Mouse (Mus musculus): Measurements from ENCODE around the gene Btbd1.

Gene Btbd1

DNA sequence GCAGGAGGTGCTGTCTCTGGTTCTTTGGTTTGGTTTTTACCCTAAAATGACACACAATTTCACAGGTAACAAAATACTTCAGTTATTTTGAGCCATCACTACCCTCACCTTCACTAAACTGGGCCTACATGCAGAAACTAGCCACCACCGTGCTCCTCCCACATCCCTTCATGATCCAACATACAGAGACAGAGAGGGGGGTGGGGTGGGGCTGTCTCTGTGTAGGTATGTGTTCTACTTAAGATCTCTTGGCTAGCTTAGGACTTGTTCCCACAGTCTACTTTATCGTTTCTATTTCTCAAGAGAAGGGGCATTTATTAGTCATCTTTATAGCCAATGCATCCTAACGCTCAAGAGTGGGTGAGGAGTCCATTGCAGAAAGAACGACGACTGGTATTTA is 40.7 kb downstream of the Btbd1 start:
- peak; percentile 53 for DNase-seq (ENCODE audit: low read depth, low spot score)

DNA sequence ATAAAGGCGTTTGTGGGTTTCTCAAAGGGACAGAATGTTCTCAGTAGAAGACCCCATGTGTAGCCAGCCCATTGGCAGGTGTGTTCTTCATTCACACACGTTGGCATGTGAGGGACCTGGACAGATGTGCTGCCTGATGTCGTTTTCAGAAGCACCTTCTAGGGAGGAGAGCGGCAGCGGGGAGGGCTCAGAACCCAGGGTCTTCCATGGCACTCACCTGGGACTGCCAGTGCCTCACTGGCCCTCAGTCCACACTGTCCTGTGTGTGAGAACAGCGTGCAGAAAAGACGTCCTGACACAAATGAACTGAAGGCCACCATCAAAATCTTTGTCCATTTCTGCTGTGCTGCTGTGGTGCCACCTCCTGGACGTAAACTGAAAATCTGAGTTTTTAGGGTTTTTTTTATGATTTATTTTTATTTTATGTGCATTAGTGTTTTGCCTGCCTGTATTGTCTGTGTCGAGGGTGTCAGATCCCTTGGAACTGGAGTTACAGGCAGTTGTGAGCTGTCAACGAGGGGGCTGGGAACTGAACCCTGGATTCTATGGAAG is 51.5 kb downstream of the Btbd1 start:
- peak; percentile 54 for DNase-seq (ENCODE audit: low read depth, low spot score)

DNA sequence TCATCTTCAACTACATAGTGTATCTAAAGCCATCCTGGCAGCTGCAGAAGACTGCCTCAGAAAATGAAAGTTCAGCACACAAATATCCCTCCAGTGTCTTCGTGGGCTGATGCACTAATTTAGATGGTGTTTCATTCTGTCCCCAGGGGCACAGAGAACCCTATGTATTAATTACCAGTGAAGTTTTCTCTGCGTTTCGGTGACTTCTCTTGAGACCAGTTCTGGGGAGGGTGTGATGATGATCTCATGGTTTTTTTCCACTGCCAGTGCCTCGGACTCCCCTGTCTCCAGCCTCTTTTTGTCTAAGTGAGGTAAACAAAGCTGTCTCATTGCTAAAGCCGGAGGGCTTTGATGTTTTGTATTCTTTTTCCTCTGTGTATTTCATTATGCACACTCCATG is 53.9 kb downstream of the Btbd1 start:
- peak; percentile 59 for DNase-seq (ENCODE audit: low read depth, low spot score)

DNA sequence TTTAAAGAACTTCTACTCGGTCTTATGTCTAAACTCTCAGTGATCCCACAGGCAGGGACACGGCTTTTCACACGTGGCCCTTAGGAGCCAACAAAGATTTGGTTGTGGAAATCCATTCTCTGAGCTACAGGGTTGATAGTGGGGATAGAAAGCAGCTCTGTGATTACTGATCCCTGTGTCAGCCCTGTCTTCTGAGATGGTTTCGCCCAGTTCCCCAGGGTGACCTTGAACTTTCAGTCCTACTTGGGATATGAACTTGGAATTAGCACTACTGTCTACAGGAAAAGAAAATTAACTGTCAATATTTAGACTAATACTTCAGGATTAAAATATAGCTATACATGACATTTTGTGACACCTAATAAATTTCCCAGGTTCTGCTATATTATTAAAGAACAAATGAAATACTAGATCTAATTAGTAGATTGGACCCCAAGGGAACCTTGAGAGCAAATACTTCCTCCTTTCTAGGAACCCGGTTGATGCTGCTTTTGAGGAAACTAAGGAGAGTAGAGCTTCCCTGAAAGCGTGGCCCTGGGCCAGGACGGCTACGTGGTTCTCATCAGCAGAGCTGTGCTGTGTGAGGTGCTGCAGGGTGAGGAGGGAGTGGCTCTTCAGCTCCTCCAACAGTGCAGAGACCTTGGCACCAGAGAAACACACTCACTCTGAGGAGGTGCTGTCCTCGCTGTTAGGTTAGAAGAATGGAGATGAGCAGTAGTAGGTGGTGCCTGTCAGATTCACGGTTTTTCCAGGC is 56.3 kb downstream of the Btbd1 start:
- DNase-seq (ENCODE audit: low read depth, low spot score) = peak; percentile 67

DNA sequence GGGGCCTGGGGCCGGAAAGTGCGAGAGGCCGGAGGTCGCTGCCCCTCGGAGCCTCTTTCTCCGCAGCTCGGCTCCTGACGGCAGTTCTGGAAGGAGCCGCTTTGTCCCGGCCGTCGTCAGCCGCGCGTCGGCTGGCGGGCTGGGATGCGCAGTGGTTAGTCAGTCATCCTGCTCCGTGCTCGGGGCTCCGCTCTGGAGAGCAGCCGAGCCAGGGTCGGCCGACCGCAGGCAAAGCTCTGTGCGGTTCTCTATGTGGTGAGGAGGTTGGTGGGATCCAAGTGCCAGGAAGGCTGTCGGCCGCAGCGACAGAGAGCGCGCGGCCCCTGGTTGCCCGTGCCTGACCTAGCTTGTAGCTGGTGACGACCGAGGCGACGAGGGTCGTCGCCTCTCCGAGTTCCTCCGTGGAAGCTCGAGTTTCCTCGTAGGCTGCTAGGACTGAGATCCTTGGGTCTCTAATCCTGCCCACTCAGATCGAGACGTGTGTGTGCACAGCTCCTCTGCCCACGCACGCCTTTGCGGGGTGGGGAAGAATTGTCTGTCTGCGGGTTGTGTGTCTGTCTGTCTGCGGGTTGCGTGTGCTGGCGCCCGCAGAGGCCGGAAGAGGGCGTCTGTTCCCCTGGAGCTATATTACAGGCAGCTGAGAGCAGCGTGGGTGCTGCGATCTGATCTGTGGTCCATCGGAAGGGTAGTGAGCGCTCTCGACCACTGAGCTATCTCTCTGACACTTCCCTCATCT is 66.0 kb downstream of the Btbd1 start:
- peak; percentile 44 for DNase-seq (ENCODE audit: low read depth, low spot score)

DNA sequence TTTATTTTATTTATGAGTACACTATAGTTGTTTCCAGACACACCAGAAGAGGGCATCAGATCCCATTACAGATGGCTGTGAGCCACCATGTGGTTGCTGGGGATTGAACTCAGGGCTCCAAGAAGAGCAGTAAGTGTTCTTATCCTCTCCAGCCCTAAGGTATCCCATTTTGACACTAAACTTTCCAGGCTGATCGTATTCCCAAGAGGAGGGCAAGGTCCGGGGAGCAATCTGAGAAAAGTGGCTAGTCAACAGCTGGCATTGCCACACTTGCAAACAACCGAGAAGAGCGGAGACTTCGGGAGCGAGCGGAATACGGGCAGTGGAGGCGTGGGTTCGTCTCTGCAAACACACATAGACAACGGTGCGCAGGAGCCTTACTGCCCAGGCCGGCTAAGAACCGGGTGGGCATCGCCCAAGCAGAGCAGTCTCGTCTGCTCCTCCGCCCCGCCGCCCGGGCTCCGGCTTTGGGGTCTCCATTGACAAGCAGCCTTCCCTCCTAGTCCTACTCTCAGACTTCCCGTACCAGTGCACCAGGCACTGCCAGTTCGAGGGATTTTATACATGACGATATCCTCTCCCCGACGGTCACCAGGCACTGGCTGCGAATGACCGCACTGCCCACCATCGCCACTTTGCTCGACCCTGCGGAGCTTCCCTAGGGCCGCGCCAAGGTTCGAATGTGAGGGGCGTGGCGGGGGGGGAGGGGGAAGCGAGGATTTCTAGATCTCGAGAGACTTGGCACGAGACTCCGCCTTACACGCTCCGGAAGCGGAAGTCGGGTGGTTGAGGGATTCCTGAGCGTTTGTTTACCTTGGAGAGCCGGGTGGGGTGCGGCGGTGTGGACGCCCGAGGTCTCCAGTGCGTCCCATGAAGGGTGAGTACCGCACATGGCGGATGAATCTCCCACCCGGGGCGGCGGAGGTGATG is 66.8 kb downstream of the Btbd1 start, which contains the start of gene Ramac:
Gene Ramac, plus strand, starts transcription at position 746 of the 930 bp plus-strand sequence.
- DNase-seq (ENCODE audit: low read depth, low spot score) = peak; percentile 96

DNA sequence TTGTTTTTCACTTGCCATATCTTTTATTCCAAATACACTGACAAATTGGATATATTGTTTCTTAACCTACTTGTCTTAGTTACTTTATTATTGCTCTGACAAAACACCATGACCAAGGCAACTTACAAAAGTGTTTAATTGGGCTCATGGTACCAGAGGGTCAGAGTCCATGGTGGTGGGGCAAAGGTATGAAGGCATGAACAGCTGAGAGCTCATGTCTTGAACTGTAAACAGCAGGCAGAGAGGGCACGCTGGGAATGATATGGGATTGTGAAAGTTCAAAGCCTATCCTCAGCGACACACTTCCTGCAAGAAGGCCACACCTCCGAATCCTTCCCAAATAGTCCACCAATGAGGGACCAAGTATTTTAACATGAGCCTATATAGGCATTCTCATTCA is 81.3 kb downstream of the Btbd1 start:
- DNase-seq (ENCODE audit: low read depth, low spot score) = no peak

DNA sequence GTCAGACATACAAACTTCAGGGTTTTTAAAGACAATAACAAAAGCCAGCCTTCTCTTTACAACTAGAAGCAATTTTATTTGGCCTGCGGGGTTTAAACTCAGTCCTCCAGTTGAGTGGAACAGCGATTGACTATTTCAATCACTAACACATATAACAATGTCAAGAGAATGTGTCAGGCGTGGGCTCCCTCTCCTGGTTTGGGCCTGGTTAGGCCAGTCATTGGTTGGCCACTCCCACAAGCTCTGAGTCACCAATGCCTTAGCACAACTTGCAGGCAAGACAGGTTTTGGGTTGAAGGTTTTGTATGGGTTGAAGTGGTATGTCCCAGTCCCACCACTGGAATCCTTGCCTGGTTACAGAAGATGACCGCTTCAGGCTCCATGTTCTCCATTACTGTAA is 85.1 kb downstream of the Btbd1 start:
- peak; percentile 66 for DNase-seq (ENCODE audit: low read depth, low spot score)
